8 mouse cellular contexts compared by ENCODE assay signal in the genomic region with DNA sequence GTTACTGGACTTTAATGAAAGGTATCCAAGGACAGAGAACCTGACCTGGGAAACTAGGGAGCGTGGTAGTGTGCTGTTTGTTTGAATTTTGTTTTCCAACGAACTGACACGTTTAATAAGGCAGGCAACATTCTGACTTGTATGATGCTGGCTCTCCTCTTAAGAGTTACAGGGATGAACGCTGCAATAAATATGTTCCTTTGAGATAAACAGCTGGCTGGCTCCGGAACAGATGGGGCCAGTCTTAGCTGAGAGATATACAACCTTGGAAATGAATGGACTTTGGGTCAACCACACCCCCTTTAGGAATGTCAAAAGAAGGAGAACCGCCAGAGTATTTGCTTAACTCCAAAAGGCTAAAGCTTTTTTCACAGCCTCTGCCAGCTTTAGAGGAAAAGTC. TPM values are rescaled to one million over a fixed set of nuclear protein-coding genes. Genes with fewer than 3 reads are reported as not detected.
A peak's percentile ranks its signal among the peaks of the same experiment; 100 is the strongest.
DNase-seq lines count a peak whose midpoint lies in the region; ATAC-seq and TF ChIP-seq lines count a peak whose summit lies in the region.

No protein-coding gene starts in this region.

- no peak for TF ChIP-seq CTCF in lung, adult 2 months (IDR thresholded peaks at IDR 0.05; ENCODE audit: insufficient read depth, low read length)
- TF ChIP-seq CTCF in hindbrain, postnatal 0 days (IDR thresholded peaks at IDR 0.05; ENCODE audit: low read depth), result no peak

- 0 out of 2 replicates have a peak, but pooled peaks cover 2% of the 10 kb centered on the region for H3K36me3 ChIP-seq in lung, embryonic 16.5 days (ENCODE audit: control insufficient read depth, insufficient read depth, low read length)
- 0 out of 2 replicates have a peak, but pooled peaks cover 7% of the 10 kb centered on the region for H3K36me3 ChIP-seq in embryonic facial prominence, embryonic 12.5 days
- H3K36me3 ChIP-seq in hindbrain, postnatal 0 days (ENCODE audit: insufficient read depth, low read length), result no peaks in the 10 kb centered on the region

- no peak for ATAC-seq in lung, embryonic 16.5 days (ENCODE audit: low read depth)
- no peak for ATAC-seq in embryonic facial prominence, embryonic 12.5 days (ENCODE audit: insufficient number of reproducible peaks, insufficient read depth, low FRiP score, low TSS enrichment)
- no peak for ATAC-seq in hindbrain, postnatal 0 days
- no peak for ATAC-seq in granulocyte monocyte progenitor cell, adult 5-6 weeks (replicated peaks; ENCODE audit: poor library complexity, severe bottlenecking)

- peak overlapping the region; percentile 65 for H3K4me3 ChIP-seq in lung, embryonic 16.5 days (ENCODE audit: low read length)
- no peak overlapping the region for H3K4me3 ChIP-seq in lung, adult 2 months (replicated peaks; ENCODE audit: extremely low read depth, low read depth, low read length)
- peak overlapping the region; percentile 76 for H3K4me3 ChIP-seq in embryonic facial prominence, embryonic 12.5 days
- H3K4me3 ChIP-seq in hindbrain, postnatal 0 days (ENCODE audit: low read length), result peak overlapping the region; percentile 81

- H3K27me3 ChIP-seq in lung, embryonic 16.5 days (ENCODE audit: control insufficient read depth, insufficient read depth, low read depth, low read length), result no peaks in the 10 kb centered on the region
- H3K27me3 ChIP-seq in embryonic facial prominence, embryonic 12.5 days, result no peaks in the 10 kb centered on the region
- no peaks in the 10 kb centered on the region for H3K27me3 ChIP-seq in hindbrain, postnatal 0 days (ENCODE audit: insufficient read depth, low read length)

- peak overlapping the region; percentile 60 for H3K9ac ChIP-seq in lung, embryonic 16.5 days (ENCODE audit: low read length)
- H3K9ac ChIP-seq in embryonic facial prominence, embryonic 12.5 days, result peak overlapping the region; percentile 92
- H3K9ac ChIP-seq in hindbrain, postnatal 0 days (replicated peaks; ENCODE audit: low read length), result peak overlapping the region; percentile 88

- peaks cover 14% of the 10 kb centered on the region for H3K4me1 ChIP-seq in lung, embryonic 16.5 days (replicated peaks; ENCODE audit: control insufficient read depth, insufficient read depth, low read length)
- peaks cover 5% of the 10 kb centered on the region for H3K4me1 ChIP-seq in lung, adult 2 months (ENCODE audit: control insufficient read depth, insufficient read depth, low read length)
- H3K4me1 ChIP-seq in embryonic facial prominence, embryonic 12.5 days, result peaks cover 26% of the 10 kb centered on the region
- peaks cover 17% of the 10 kb centered on the region for H3K4me1 ChIP-seq in hindbrain, postnatal 0 days (ENCODE audit: insufficient read depth, low read length)

- H3K4me2 ChIP-seq in lung, embryonic 16.5 days (ENCODE audit: low read depth, low read length), result peak overlapping the region; percentile 86
- H3K4me2 ChIP-seq in embryonic facial prominence, embryonic 12.5 days (replicated peaks), result peak overlapping the region; percentile 86
- peak overlapping the region; percentile 90 for H3K4me2 ChIP-seq in hindbrain, postnatal 0 days (ENCODE audit: low read depth, low read length)

- WGBS in lung, embryonic 16.5 days, result under 1% methylated on average over 6 of the region's 6 CpGs
- WGBS in lung, adult 2 months, result 0% methylated on average over 6 of the region's 6 CpGs
- WGBS in embryonic facial prominence, embryonic 12.5 days, result 3% methylated on average over 6 of the region's 6 CpGs
- 0% methylated on average over 6 of the region's 6 CpGs for WGBS in hindbrain, postnatal 0 days

- DNase-seq in lung, adult 2 months, result no peak
- DNase-seq in hindbrain, postnatal 0 days (ENCODE audit: low spot score), result no peak
- DNase-seq in lung, postnatal 10 days, result peak; percentile 16
- DNase-seq in Muller cell, postnatal 12 days (ENCODE audit: inconsistent ontology term), result no peak
- no peak for DNase-seq in gastrocnemius, postnatal 10 days

- TF ChIP-seq POLR2A in lung, adult 2 months (IDR thresholded peaks at IDR 0.05; ENCODE audit: borderline replicate concordance, extremely low read depth, low read depth, low read length), result no peak

- no peak overlapping the region for H3K27ac ChIP-seq in lung, embryonic 16.5 days (ENCODE audit: low read length)
- peak overlapping the region; percentile 96; the same call in 1 of the 2 replicates for H3K27ac ChIP-seq in embryonic facial prominence, embryonic 12.5 days
- 0 out of 2 replicates have a peak overlapping the region, but pooled peaks have one; percentile 98 for H3K27ac ChIP-seq in hindbrain, postnatal 0 days

- no peaks in the 10 kb centered on the region for H3K9me3 ChIP-seq in lung, embryonic 16.5 days (ENCODE audit: control insufficient read depth, low read length)
- H3K9me3 ChIP-seq in embryonic facial prominence, embryonic 12.5 days, result no peaks in the 10 kb centered on the region
- H3K9me3 ChIP-seq in hindbrain, postnatal 0 days (ENCODE audit: low read length), result no peaks in the 10 kb centered on the region

RNA-seq across cellular contexts. Expression of a gene that starts 1.4 kb away (rescaled TPM):
- polyA plus RNA-seq in lung, embryonic 16.5 days (2015; fragmentation: Nextera tagmentation; extraction: Ambion mirVana), result 5.0 and 5.6 TPM in 2 replicates
- polyA plus RNA-seq in lung, adult 2 months (2012; rRNA removed), result 0.43 and 0.96 TPM in 2 replicates
- polyA plus RNA-seq in embryonic facial prominence, embryonic 12.5 days (2016; fragmentation: Nextera tagmentation; extraction: Ambion mirVana), result 21.8 and 22.0 TPM in 2 replicates
- 33.2 and 37.0 TPM in 2 replicates for total RNA-seq in hindbrain, postnatal 0 days (2014; rRNA removed)
- polyA plus RNA-seq in hindbrain, postnatal 0 days (2015; fragmentation: Nextera tagmentation; extraction: Ambion mirVana), result 17.8 and 21.8 TPM in 2 replicates
- total RNA-seq in granulocyte monocyte progenitor cell, adult 5-6 weeks (2014; fragmentation: Nextera tagmentation), result not detected in 2 replicates
- 0.13 TPM in 1 of 2 replicates, not detected in the other for total RNA-seq in granulocyte monocyte progenitor cell, adult 5-6 weeks (2017)
- 1 to 10 TPM; 7.4 to 8.2 TPM for total RNA-seq in gastrocnemius, postnatal 10 days (2021)
